Mouse (Mus musculus) neural tube, embryonic 14.5 days (tissue): Measurements from ENCODE around the gene Hist1h4c. TPM values are rescaled to one million over a fixed set of nuclear protein-coding genes. Genes with fewer than 3 reads are reported as not detected.

Experiments used
- ATAC-seq: fragments of 200-750 bp; cut with Nextera tagmentation; 2 replicates; pipeline ENCODE4 v1.8.0; 2017; ENCODE audit warnings: low read depth, mild to moderate bottlenecking, moderate TSS enrichment, moderate library complexity
- H3K27ac ChIP-seq: fragments of 300-500 bp; sonication (generic); 2 replicates; pipeline ENCODE4 v1.5.1; 2014; ENCODE audit warnings: low read depth, mild to moderate bottlenecking, control low read depth, low read length, moderate library complexity, mixed read lengths
- H3K27me3 ChIP-seq: fragments of 300-500 bp; sonication (generic); 2 replicates; pipeline ENCODE4 v1.6.1; 2014; ENCODE audit warnings: low read length; ENCODE audit not compliant: control insufficient read depth, insufficient read depth
- H3K36me3 ChIP-seq: fragments of 300-500 bp; sonication (generic); 2 replicates; pipeline ENCODE4 v1.6.1; 2014; ENCODE audit warnings: low read length, mixed read lengths; ENCODE audit not compliant: control insufficient read depth, insufficient read depth
- H3K4me1 ChIP-seq: fragments of 300-500 bp; sonication (generic); 2 replicates; pipeline ENCODE4 v1.6.1; 2014; ENCODE audit warnings: low read length; ENCODE audit not compliant: control insufficient read depth, insufficient read depth
- H3K4me2 ChIP-seq: fragments of 300-500 bp; sonication (generic); 2 replicates; pipeline ENCODE4 v1.6.1; 2014; ENCODE audit warnings: mild to moderate bottlenecking, low read depth, low read length, control low read depth
- H3K4me3 ChIP-seq: fragments of 300-500 bp; sonication (generic); 2 replicates; pipeline ENCODE4 v1.5.1; 2014; ENCODE audit warnings: low read depth, low read length, control low read depth, mixed read lengths
- H3K9ac ChIP-seq: fragments of 300-500 bp; sonication (generic); replicated peaks from 2 replicates; pipeline ENCODE4 v1.6.1; 2014; ENCODE audit warnings: low read depth, mild to moderate bottlenecking, control low read depth, low read length, mixed read lengths
- H3K9me3 ChIP-seq: fragments of 300-500 bp; sonication (generic); 2 replicates; pipeline ENCODE4 v1.6.1; 2016; ENCODE audit warnings: low read length; ENCODE audit not compliant: control insufficient read depth
- WGBS: fragments of 180-500 bp; shearing (Covaris S2); extraction: QIAGEN DNeasy Blood & Tissue Kit; methylation state at CpG from one replicate; pipeline ENCODE4 v1.1.7; 2014; 5-methylcytosine and 5-hydroxymethylcytosine counted together
- polyA plus RNA-seq: library from polyadenylated mRNA; unstranded; fragments of >200 nt; fragmentation: Nextera tagmentation; extraction: Ambion mirVana; gene quantifications from 2 replicates; pipeline ENCODE4 v1.2.1, GENCODE M21; 2014

The Hist1h4c gene
- polyA plus RNA-seq, 1 experiment from 2014 or later, result 3.5 TPM

DNA sequence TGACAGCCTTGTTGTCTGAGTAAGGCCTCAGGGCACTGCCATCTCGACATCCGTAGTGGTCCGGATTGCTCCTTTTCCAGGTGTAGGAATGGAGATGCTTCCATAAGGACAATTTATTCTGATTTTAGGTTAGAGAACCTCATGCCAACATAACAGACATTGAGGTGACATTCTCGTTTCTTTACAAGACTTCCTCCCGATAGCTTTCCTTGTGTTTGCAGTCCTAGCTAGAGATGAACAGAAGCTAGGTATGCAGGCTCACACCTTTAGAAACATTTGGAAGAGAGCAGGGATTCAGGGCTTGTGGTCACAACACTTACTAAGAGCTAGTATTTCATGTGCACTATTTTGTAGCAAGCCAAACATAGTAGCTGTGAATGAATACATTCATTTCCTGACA lies 45.0 kb upstream of the Hist1h4c start:
- no peak overlapping the region for H3K9ac ChIP-seq
- no peaks in the 10 kb centered on the region for H3K27me3 ChIP-seq
- WGBS, result 84% methylated on average over 5 of the region's 5 CpGs
- H3K9me3 ChIP-seq, result no peaks in the 10 kb centered on the region
- no peak overlapping the region for H3K4me2 ChIP-seq
- no peaks in the 10 kb centered on the region for H3K36me3 ChIP-seq
- peaks cover 20% of the 10 kb centered on the region for H3K4me1 ChIP-seq
- no peak for ATAC-seq
- no peak overlapping the region for H3K4me3 ChIP-seq
- H3K27ac ChIP-seq, result no peak overlapping the region

DNA sequence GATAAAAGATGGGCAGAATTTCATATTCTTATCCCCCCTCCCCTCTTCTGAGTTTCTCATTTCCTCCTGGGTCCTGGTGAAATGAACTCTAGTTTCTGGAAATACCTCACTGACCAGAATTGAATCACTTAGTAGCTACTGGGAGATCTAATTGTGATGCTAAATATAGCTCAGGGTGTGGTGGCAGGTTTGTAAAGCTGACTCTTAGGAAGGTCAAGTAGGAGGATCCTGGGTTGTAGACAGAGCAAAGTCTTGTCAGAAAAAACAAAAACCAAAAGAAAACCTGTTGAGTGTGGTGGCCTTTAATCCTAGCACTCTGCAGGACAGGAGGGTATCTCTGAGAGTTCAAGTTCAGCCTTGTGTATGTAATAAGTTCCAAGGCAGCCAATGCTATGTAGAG lies 43.8 kb upstream of the Hist1h4c start:
- Histone ChIP-seq H3K4me3 (no peak overlapping the region), H3K27ac (no peak overlapping the region), H3K36me3 (no peaks in the 10 kb centered on the region), H3K9ac (no peak overlapping the region), H3K27me3 (no peaks in the 10 kb centered on the region), H3K4me1 (peaks cover 11% of the 10 kb centered on the region), H3K4me2 (no peak overlapping the region), H3K9me3 (no peaks in the 10 kb centered on the region)
- no peak for ATAC-seq

DNA sequence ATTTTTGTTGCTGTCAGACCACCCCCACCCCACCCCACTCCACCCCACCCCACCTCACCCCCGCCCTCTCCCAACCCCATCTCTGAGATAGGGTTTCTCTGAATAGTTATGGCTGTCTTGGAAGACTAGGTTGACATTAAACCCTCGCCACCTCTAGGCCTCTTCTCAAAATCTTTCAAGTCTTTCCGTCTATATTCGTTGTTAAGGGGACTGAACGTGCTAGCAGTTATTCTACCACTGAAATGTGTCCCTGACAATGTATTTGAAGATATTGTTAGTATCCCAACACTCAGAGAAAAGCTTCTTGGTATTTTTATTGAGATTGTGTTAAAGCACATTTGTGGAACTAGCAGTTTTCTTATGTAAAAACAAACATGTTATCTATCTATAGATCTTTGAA lies 42.7 kb upstream of the Hist1h4c start:
- H3K4me3 ChIP-seq, result no peak overlapping the region

DNA sequence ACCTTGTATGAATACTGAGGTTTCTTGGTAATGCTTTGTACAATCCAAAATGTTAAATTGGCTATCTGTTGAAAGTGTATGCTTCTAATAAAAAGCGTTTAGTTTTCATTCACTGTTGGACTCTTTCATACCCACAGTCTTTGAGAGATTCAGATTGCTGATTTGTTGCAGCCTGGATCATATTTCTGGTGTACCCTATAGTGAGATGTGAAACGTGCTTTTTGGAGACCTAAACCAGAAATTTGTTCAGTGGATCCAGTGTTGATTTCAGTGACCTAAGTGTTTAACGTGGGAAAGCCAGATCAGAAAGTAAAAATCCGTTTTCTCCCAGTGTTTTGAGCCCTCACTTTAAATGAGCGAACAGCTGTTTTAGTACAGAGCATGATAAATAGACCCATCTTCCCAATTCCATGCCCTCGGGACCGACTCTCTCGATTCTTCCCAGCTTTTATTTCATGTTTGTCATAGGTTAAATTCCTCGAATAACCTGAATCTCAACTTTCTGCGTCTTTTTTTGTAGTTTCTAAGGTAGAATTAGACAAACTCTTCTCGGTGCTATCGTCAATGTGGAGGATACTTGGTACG lies 42.1 kb upstream of the Hist1h4c start:
- 32% methylated on average over 13 of the region's 13 CpGs for WGBS
- peak overlapping the region; percentile 70; the same call in 1 of the 2 replicates for H3K27ac ChIP-seq
- no peaks in the 10 kb centered on the region for H3K9me3 ChIP-seq
- peaks cover 8% of the 10 kb centered on the region; the same call in 1 of the 2 replicates for H3K4me1 ChIP-seq
- no peaks in the 10 kb centered on the region for H3K36me3 ChIP-seq
- peak overlapping the region; percentile 43; the same call in 1 of the 2 replicates for H3K9ac ChIP-seq
- H3K4me2 ChIP-seq, result peak overlapping the region; percentile 97
- H3K4me3 ChIP-seq, result peak overlapping the region; percentile 50
- ATAC-seq, result no peak
- H3K27me3 ChIP-seq, result no peaks in the 10 kb centered on the region

More for the DNA sequence above, 42.7 kb upstream of the Hist1h4c start:
- Histone ChIP-seq H3K9ac (no peak overlapping the region), H3K36me3 (no peaks in the 10 kb centered on the region), H3K4me1 (peaks cover 10% of the 10 kb centered on the region; the same call in 1 of the 2 replicates), H3K27ac (no peak overlapping the region), H3K4me2 (no peak overlapping the region; the same call in 1 of the 2 replicates), H3K9me3 (no peaks in the 10 kb centered on the region), H3K27me3 (no peaks in the 10 kb centered on the region)
- ATAC-seq, result no peak
- WGBS, result 72% methylated on average over 5 of the region's 5 CpGs

DNA sequence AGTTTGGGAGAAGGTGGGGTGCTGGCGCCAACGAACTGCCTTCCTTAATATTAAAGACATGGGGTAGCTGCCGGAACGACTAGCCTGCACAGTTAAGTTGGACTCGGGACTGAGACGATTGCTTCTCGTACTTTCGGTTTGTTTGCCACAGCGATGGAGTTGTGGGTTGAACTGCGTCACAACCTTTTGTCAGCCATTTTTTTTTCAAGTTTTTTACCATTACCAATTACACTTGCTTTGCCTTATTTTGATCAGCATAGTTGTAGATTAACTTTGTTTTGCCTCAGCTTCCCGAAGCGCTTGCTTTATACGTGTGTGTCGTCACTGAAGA lies 41.6 kb upstream of the Hist1h4c start:
- Histone ChIP-seq H3K4me2 (peak overlapping the region; percentile 97), H3K9me3 (no peaks in the 10 kb centered on the region), H3K4me1 (peaks cover 8% of the 10 kb centered on the region; the same call in 1 of the 2 replicates), H3K36me3 (no peaks in the 10 kb centered on the region), H3K27ac (peak overlapping the region; percentile 70), H3K4me3 (peak overlapping the region; percentile 50), H3K27me3 (no peaks in the 10 kb centered on the region), H3K9ac (peak overlapping the region; percentile 43; the same call in 1 of the 2 replicates)
- no peak for ATAC-seq
- under 1% methylated on average over 14 of the region's 14 CpGs for WGBS

DNA sequence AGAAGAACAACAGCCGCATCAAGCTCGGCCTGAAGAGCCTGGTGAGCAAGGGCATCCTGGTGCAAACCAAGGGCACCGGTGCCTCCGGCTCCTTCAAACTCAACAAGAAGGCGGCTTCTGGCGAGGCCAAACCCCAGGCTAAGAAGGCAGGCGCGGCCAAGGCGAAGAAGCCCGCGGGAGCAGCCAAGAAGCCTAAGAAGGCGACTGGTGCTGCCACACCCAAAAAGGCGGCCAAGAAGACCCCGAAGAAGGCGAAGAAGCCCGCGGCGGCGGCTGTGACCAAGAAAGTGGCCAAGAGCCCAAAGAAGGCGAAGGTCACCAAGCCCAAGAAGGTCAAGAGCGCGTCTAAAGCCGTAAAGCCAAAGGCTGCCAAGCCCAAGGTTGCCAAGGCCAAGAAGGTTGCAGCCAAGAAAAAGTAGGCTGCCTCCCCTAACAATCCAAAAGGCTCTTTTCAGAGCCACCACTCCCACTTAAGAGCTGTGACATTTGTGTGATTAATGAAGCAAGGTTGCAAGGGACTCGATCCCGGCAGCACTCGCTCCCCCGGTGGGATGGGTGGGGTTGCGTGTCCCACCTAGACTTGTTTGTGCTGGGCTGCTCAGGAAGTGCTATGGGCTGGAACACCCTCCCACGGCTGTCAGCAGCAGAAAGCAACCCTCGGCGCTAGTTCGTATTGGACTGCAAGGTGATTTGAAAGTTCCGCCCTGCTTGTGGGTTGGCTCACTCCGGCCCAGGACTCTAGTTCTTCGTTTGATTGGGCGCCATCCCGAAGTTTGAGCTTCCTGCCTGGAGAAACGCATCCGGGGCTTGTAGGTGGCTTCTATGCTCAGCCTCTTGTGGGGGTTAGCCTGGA lies 41.0 kb upstream of the Hist1h4c start:
- ATAC-seq, result peak; percentile 91
- H3K4me2 ChIP-seq, result peak overlapping the region; percentile 97
- peaks cover 8% of the 10 kb centered on the region; the same call in 1 of the 2 replicates for H3K4me1 ChIP-seq
- WGBS, result under 1% methylated on average over 39 of the region's 39 CpGs
- H3K27me3 ChIP-seq, result no peaks in the 10 kb centered on the region
- H3K9ac ChIP-seq, result peak overlapping the region; percentile 57
- H3K9me3 ChIP-seq, result no peaks in the 10 kb centered on the region
- no peaks in the 10 kb centered on the region for H3K36me3 ChIP-seq
- peak overlapping the region; percentile 50 for H3K4me3 ChIP-seq
- H3K27ac ChIP-seq, result peak overlapping the region; percentile 70

DNA sequence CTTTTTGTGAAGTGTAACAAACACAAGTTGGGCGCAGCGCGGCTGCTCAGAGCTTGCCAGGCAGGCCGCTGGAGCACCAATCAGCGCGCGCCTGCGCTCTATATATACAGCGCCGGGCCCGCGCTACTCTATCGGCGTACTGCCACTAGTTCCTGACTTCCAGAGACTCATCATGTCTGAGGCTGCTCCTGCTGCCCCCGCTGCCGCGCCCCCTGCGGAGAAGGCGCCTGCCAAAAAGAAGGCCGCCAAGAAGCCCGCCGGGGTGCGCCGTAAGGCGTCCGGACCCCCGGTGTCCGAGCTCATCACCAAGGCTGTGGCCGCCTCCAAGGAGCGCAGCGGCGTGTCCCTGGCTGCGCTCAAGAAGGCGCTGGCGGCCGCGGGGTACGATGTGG lies 40.4 kb upstream of the Hist1h4c start, which contains the start of gene Hist1h1c:
Hist1h1c (plus strand) TSS at position 132 of the 392 bp plus-strand sequence.
- peaks cover 8% of the 10 kb centered on the region; the same call in 1 of the 2 replicates for H3K4me1 ChIP-seq
- H3K4me3 ChIP-seq, result peak within 1 kb of the TSS; percentile 50
- peak within 1 kb of the TSS; percentile 70 for H3K27ac ChIP-seq
- whole genome bisulfite sequencing, result under 1% methylated on average over 33 of the region's 38 CpGs
- peak within 1 kb of the TSS; percentile 57 for H3K9ac ChIP-seq
- H3K27me3 ChIP-seq, result no peaks in the 10 kb centered on the region
- peak within 1 kb of the TSS; percentile 97 for H3K4me2 ChIP-seq
- H3K9me3 ChIP-seq, result no peaks in the 10 kb centered on the region
- ATAC-seq, result peak; percentile 96
- no peaks in the 10 kb centered on the region for H3K36me3 ChIP-seq

DNA sequence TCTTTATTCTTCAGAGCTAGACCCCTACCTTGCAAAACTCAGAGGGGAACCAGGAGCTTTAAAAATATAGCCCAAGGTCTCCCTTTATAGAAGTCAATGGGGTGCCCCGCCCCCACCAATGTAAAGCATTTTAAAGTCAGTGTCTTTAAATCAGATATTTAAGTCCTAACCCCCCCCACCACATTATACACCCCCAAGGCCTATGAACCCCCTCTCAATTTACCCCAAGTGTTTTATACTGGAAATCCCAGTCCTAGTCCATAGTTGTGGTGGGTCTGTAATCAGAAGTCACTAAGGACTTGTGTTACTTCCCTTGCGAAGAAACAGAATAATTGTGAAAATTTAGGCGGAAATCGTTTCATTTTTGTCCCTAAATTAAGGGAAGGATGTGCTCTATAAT lies 39.8 kb upstream of the Hist1h4c start:
- peak overlapping the region; percentile 70 for H3K27ac ChIP-seq
- no peaks in the 10 kb centered on the region for H3K9me3 ChIP-seq
- ATAC-seq, result no peak
- no peaks in the 10 kb centered on the region for H3K36me3 ChIP-seq
- H3K4me3 ChIP-seq, result no peak overlapping the region
- H3K4me2 ChIP-seq, result peak overlapping the region; percentile 97
- H3K4me1 ChIP-seq, result peaks cover 8% of the 10 kb centered on the region; the same call in 1 of the 2 replicates
- 25% methylated on average over 4 of the region's 4 CpGs for whole genome bisulfite sequencing
- no peaks in the 10 kb centered on the region for H3K27me3 ChIP-seq
- H3K9ac ChIP-seq, result peak overlapping the region; percentile 57; the same call in 1 of the 2 replicates

DNA sequence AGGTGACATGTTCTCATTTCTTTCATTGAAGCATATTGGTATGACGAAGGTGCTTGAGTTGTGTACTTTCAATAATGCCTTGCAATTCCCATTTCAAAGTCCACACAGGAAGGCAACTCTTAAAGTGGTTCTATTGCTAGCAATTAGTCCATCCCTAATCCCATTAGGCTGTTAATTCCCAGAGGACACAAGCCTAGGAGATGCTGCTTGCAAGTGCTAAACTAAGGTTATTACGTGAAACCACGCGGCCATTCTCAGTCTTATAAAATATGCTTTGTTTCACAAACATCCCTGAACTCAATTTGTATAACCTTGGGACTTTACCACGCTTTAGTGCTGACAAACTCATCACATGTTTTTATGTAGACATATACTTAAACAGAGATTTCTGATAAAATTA lies 38.8 kb upstream of the Hist1h4c start:
- Histone ChIP-seq H3K9ac (no peak overlapping the region), H3K27me3 (no peaks in the 10 kb centered on the region), H3K4me2 (no peak overlapping the region), H3K4me3 (no peak overlapping the region), H3K4me1 (peaks cover 8% of the 10 kb centered on the region; the same call in 1 of the 2 replicates), H3K27ac (no peak overlapping the region), H3K36me3 (no peaks in the 10 kb centered on the region), H3K9me3 (no peaks in the 10 kb centered on the region)
- ATAC-seq, result no peak
- WGBS, result 70% methylated on average over 5 of the region's 5 CpGs
